Mouse (Mus musculus) ES-E14 (cell line): ENCODE results near the gene Cdkn1a.
A peak's percentile ranks its signal among the peaks of the same experiment; 100 is the strongest.

Experiments
- CHD2 ChIP-seq: IDR thresholded peaks from 2 replicates; pipeline ENCODE4 v1.6.1; 2014; ENCODE audit warnings: mild to moderate bottlenecking, low read depth, low read length, inconsistent platforms
- ZC3H11A ChIP-seq: IDR thresholded peaks from 2 replicates; pipeline ENCODE4 v1.6.1; 2012; ENCODE audit warnings: low read depth, mild to moderate bottlenecking, inconsistent platforms, low read length, borderline replicate concordance
- ZNF384 ChIP-seq: IDR thresholded peaks from 2 replicates; pipeline ENCODE4 v1.6.1; 2012; ENCODE audit warnings: low read depth, low read length, inconsistent platforms

DNA sequence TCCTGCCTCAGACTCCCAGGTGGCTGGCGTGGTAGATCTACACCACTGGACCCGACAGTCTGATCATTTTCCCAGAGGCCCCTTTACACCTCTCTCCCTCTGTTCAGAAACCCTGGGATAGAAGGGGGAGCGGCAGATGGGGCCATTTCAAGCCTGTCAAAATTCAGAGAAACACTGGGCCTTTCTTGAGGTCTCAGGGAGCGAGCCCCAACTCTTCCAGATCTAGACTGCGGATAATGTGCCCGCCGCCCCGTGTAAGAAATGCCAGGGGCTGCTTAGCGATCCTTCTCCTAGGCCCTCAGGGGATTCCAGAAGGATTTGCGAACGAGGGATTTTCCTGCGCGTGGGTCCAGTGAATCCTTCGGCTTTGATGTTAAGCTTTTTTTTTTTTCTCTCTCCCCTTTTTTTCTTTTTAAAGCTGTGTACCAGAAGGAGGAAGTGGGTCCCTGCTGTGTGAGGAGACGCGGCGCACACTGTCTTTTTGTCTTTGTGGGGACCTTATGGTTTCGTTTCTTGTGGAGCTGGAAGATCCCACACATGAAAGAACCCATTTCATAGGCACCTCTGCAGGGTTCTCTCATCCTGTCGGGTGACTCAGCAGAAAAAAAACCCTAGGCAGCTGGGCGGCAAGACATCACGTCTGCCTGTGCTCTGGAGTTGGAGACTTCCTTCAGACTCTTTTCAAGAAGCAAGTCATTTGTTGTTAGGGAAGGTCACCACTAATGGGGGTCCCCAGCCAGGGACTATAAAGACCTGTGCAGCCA is 9.0 kb upstream of the Cdkn1a start:
- no peak for TF ChIP-seq CHD2
- TF ChIP-seq ZC3H11A, result no peak
- TF ChIP-seq ZNF384, result peak; percentile 79
